Mouse (Mus musculus) large intestine, adult 2 months (tissue): ENCODE measurements around the gene Ttf1. TPM values are rescaled to one million over a fixed set of nuclear protein-coding genes. Genes with fewer than 3 reads are reported as not detected.
A peak's percentile ranks its signal among the peaks of the same experiment; 100 is the strongest.

ENCODE experiments used
- DNase-seq: peaks from one replicate; pipeline ENCODE4 v3.0.0-alpha.2; 2012; ENCODE audit warnings: low read depth, low spot score
- WGBS: fragments of 180-500 bp; shearing (Covaris S2); methylation state at CpG from one replicate; pipeline ENCODE4 v1.1.7; 2018; 5-methylcytosine and 5-hydroxymethylcytosine counted together
- polyA plus RNA-seq: library from polyadenylated mRNA; depleted of rRNA; stranded (reverse); fragments of >200 nt; gene quantifications from 2 replicates; pipeline ENCODE4 v1.2.3, GENCODE M21; 2012; rRNA removed

Ttf1 gene
- polyA plus RNA-seq, 1 experiment, result 5.0 TPM

DNA sequence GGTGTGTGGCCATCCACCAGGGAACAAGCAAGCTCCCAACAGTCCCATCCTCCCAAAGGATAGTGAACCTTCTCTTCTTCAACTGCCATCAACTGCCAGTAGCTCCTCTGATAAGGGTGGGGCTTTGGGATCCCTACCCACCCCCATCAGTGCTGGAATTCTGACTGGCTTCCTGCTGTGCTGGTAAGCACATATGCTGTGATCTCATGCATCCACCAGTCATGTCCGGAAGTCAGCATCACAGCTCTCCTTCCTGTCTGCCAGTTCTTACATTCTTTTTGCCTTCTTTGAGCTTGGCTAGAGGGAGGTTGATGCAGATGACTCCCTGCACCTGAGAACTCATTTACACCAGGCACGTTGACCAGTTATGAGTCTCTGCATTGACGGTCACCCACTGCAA lies 62.4 kb downstream of the Ttf1 start:
- 70% methylated on average over 3 of the region's 3 CpGs for WGBS
- DNase-seq, result no peak

- WGBS, result 56% methylated on average over 14 of the region's 14 CpGs
- no peak for DNase-seq
Observed at GRCm38 (mm10) chr2:29123907-29124569, 64.0 kb downstream of the Ttf1 start, which contains the start of gene Setx. TSS of gene Setx (plus strand) at chr2:29124181.

DNA sequence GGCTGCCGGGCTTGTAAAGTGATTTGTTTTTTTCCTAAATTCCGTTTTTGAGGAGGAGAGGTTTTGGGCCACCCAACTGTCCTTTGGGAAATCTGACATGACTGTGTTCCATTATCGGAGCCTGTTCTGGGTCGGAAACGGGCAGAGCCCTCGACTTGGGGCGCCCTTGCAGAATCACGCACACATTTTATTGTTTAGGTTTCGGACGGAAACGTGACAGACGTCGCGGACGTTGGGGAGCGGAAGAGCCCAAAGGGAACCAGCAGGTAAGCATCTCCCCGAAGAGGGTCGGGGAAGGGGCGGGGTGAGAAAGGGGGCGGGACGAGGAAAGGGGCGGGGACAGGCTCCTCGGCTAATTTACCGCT lies 64.5 kb downstream of the Ttf1 start:
- under 1% methylated on average over 24 of the region's 24 CpGs for WGBS
- DNase-seq, result no peak

DNA sequence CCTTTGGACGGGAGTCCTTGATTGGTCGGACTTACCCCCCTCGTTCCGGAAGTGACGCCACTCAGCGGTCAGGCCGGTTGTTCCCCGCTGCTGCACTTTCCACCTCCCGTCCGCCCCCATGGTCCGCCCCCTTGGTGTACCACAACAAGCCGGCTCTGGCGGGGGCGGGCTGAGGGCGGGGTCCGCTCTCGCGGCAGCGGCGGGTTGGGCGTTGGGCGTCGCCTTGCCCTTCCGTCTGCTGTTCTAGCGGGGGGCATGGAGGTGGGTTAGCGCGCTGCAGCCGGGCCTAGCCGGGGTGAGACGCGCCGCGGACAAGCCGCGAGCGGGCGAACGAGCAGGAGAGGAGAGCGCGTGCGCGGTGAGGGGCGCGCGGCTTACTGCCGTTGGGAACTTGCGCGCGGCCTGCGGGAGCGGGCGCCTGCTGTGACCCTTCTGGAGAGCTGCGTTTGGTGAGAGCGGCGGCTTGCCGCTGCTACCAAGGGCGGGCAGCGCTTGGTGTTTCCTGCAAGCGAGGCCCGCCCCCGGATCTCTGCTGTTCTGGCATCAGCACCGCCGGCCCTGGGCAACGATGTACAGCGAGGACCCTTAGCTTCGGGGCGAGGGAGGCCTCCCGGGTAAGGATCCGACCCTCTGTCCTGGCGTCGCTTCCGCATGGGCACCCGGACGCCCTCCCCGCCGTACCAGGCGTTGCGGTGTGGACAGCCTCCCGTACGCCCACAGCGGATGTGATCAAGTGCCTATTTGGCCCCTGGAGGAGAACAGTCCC lies 65.1 kb downstream of the Ttf1 start:
- peak; percentile 94 for DNase-seq
- under 1% methylated on average over 81 of the region's 81 CpGs for WGBS

DNA sequence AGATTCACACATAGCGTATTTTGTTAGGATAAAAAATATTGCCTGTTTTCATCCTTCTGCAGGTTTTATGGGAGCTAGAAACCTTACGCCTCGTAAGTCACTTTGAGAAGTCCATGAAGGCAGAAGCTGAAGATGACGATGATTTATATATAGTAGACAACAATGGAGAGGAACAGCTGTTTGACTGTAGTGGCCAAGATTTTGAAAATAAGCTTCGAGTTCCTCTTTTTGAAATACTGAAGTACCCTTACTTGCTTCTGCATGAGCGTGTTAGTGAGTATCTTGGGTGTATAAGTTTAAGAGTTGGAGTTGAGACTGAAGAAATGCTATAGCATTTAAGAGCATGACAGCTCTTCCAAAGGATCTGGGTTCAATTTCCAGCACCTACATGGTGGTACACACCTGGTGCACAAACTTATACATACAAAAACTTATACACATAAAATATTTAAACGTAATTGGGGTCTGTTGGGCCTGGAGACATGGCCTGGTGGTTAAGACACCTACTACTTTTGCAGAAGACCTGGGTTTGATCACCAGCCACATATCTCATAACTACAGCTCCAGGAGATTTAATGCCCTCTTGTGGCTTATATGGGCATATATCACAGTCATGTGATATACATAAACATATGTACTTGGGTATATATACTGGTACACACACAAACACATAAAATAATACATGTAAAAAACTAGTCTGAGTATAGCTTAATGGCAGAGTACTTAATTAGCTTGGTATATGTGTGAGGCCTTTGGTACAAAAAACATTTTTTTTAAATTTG lies 70.2 kb downstream of the Ttf1 start:
- 91% methylated on average over 7 of the region's 7 CpGs for WGBS
- no peak for DNase-seq

DNA sequence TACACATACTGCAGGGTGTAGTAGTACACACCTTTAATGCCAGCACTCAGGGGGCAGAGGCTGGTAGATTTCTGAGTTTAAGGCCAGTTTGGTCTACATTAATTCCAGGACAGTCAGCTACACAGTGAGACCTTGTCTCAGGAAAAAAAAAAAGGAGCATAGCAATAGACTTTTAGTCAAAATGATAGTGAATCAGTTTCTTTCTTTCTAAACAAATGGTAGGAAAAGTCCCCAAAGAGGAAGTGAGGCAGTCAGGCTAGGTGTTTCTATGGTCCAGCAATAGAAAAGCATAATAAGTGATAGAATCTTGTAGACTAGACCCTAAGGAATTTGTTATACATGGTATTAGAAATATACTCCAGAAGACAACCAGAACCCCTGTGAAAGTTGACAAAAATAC lies 75.1 kb downstream of the Ttf1 start:
- no peak for DNase-seq

Other genes with a start within 250 kb of the Ttf1 start
- 4.0 and 7.0 TPM in 2 replicates for gene Gtf3c4, start 219.9 kb upstream of the Ttf1 start, polyA plus RNA-seq
- gene Ddx31, start 219.9 kb upstream of the Ttf1 start, polyA plus RNA-seq, result 2.6 and 3.0 TPM in 2 replicates
- 0.02 TPM in 1 of 2 replicates, not detected in the other for gene Barhl1, start 143.6 kb upstream of the Ttf1 start, polyA plus RNA-seq
- 0.04 and 0.43 TPM in 2 replicates for gene Cfap77, start 5.2 kb upstream of the Ttf1 start, polyA plus RNA-seq
- gene Setx, start 63.9 kb downstream of the Ttf1 start, polyA plus RNA-seq, result 2.1 and 4.5 TPM in 2 replicates
- gene Ntng2, start 192.7 kb downstream of the Ttf1 start, polyA plus RNA-seq, result 6.0 and 7.8 TPM in 2 replicates